Mouse (Mus musculus) forebrain, embryonic 11.5 days (tissue): ENCODE measurements at regions not wholly inside any gene's neighbourhood (a gene's known extent, or its start where the extent isn't known, plus 50 kb on each side); places are given as distances from the start of the nearest gene placed in this dataset.

Experiments
- ATAC-seq: fragments of 200-750 bp; cut with Nextera tagmentation; replicated peaks from 2 replicates; pipeline ENCODE4 v1.8.0; 2017; ENCODE audit warnings: moderate TSS enrichment; ENCODE audit not compliant: low FRiP score
- DNase-seq: peaks from one replicate; pipeline ENCODE4 v3.0.0-alpha.2; 2017; ENCODE audit warnings: low spot score
- H3K27ac ChIP-seq: fragments of 300-500 bp; sonication (generic); 2 replicates; pipeline ENCODE4 v1.5.1; 2014; ENCODE audit warnings: low read depth, low read length
- H3K27me3 ChIP-seq: fragments of 300-500 bp; sonication (generic); 2 replicates; pipeline ENCODE4 v1.6.1; 2014; ENCODE audit warnings: mild to moderate bottlenecking, low read length, mixed read lengths; ENCODE audit not compliant: control insufficient read depth, insufficient read depth
- H3K36me3 ChIP-seq: fragments of 300-500 bp; sonication (generic); 2 replicates; pipeline ENCODE4 v1.6.1; 2014; ENCODE audit warnings: mild to moderate bottlenecking, low read length, moderate library complexity, mixed read lengths; ENCODE audit not compliant: control insufficient read depth, insufficient read depth
- H3K4me1 ChIP-seq: fragments of 300-500 bp; sonication (generic); replicated peaks from 2 replicates; pipeline ENCODE4 v1.6.1; 2014; ENCODE audit warnings: low read length, mixed read lengths; ENCODE audit not compliant: control insufficient read depth, insufficient read depth
- H3K4me2 ChIP-seq: fragments of 300-500 bp; sonication (generic); 2 replicates; pipeline ENCODE4 v1.6.1; 2014; ENCODE audit warnings: low read depth, mild to moderate bottlenecking, low read length, moderate library complexity, mixed read lengths; ENCODE audit not compliant: severe bottlenecking
- H3K4me3 ChIP-seq: fragments of 300-500 bp; sonication (generic); 2 replicates; pipeline ENCODE4 v1.5.1; 2014; ENCODE audit warnings: low read depth, low read length
- H3K9ac ChIP-seq: fragments of 300-500 bp; sonication (generic); 2 replicates; pipeline ENCODE4 v1.6.1; 2014; ENCODE audit warnings: low read length
- H3K9me3 ChIP-seq: fragments of 300-500 bp; sonication (generic); 2 replicates; pipeline ENCODE4 v1.6.1; 2016; ENCODE audit warnings: low read length, mixed read lengths; ENCODE audit not compliant: control insufficient read depth
- WGBS: fragments of 180-500 bp; shearing (Covaris S2); extraction: QIAGEN DNeasy Blood & Tissue Kit; methylation state at CpG from one replicate; pipeline ENCODE4 v1.1.7; 2014; 5-methylcytosine and 5-hydroxymethylcytosine counted together

GRCm38 (mm10) chr4:5126059-5126458, 332.9 kb upstream of the Impad1 start:
- H3K4me3 ChIP-seq, result no peak overlapping the region
- H3K4me1 ChIP-seq, result no peaks in the 10 kb centered on the region
- 89% methylated on average over 2 of the region's 2 CpGs for WGBS
- H3K4me2 ChIP-seq, result no peak overlapping the region
- H3K27ac ChIP-seq, result no peak overlapping the region
- DNase-seq, result no peak
- no peaks in the 10 kb centered on the region for H3K9me3 ChIP-seq
- H3K36me3 ChIP-seq, result no peaks in the 10 kb centered on the region
- H3K27me3 ChIP-seq, result no peaks in the 10 kb centered on the region
- no peak for ATAC-seq
- H3K9ac ChIP-seq, result no peak overlapping the region

- Histone ChIP-seq H3K4me2 (no peak overlapping the region), H3K4me3 (no peak overlapping the region), H3K36me3 (no peaks in the 10 kb centered on the region), H3K4me1 (no peaks in the 10 kb centered on the region), H3K9ac (no peak overlapping the region), H3K27me3 (no peaks in the 10 kb centered on the region), H3K9me3 (no peaks in the 10 kb centered on the region), H3K27ac (no peak overlapping the region)
- DNase-seq (no peak), ATAC-seq (no peak)
- WGBS, result 86% methylated on average over 3 of the region's 3 CpGs
These were observed 305.3 kb upstream of the Impad1 start for GRCm38 (mm10) chr4:5098411-5098810.

- Histone ChIP-seq H3K4me3 (no peak overlapping the region), H3K4me1 (no peaks in the 10 kb centered on the region), H3K36me3 (no peaks in the 10 kb centered on the region), H3K4me2 (no peak overlapping the region), H3K9me3 (no peaks in the 10 kb centered on the region), H3K27me3 (no peaks in the 10 kb centered on the region), H3K9ac (no peak overlapping the region), H3K27ac (no peak overlapping the region)
- 60% methylated on average over 3 of the region's 3 CpGs for WGBS
- ATAC-seq, result no peak
- DNase-seq, result no peak
These were observed 285.6 kb upstream of the Impad1 start for GRCm38 (mm10) chr4:5078723-5079122.

DNA sequence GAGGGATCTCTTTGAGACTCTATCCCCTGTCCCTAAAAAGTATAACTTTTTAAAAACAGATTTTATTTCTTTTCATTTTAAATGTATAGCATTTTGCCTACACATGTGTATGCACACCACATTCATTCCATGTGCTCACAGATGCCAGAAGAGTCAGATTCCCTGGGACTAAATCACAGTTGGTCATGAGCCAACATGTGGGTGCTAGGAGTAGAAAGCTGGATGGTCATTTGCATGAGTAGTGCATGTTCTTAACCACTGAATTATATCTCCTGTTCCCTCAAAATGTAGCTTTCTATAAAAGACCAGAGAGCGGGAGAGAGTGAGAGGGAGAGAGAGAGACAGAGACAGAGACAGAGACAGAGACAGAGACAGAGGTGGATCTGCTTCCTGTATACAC, 281.6 kb upstream of the Impad1 start:
- no peak overlapping the region for H3K9ac ChIP-seq
- no peaks in the 10 kb centered on the region for H3K9me3 ChIP-seq
- H3K4me2 ChIP-seq, result no peak overlapping the region
- no peaks in the 10 kb centered on the region for H3K36me3 ChIP-seq
- no peaks in the 10 kb centered on the region for H3K27me3 ChIP-seq
- H3K27ac ChIP-seq, result no peak overlapping the region
- H3K4me3 ChIP-seq, result no peak overlapping the region
- 100% methylated on average over 1 of the region's 1 CpGs for WGBS
- no peaks in the 10 kb centered on the region for H3K4me1 ChIP-seq
- no peak for ATAC-seq
- DNase-seq, result no peak

DNA sequence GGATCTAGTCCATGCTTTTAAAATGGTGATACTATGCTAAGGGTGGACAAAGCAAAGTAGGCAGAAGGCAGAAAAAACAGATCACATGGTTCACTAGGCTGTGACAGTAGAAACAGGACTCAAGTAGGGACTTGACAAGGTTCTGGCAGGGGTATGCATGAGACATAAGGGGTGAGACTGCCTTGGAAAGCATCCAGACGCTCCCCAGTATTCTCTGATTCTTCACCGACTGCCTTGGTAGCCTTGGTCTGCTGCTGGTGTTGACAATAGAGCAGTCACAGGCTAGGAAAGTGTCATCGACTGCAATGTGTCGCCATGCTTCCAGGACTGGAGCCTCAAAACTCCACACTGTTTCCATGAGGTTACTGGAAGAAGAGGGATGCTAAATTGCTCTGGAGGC, 278.1 kb upstream of the Impad1 start:
- Histone ChIP-seq H3K4me1 (no peaks in the 10 kb centered on the region), H3K4me2 (no peak overlapping the region), H3K27me3 (no peaks in the 10 kb centered on the region), H3K4me3 (no peak overlapping the region), H3K27ac (no peak overlapping the region), H3K9me3 (no peaks in the 10 kb centered on the region), H3K36me3 (no peaks in the 10 kb centered on the region), H3K9ac (no peak overlapping the region)
- WGBS, result 88% methylated on average over 4 of the region's 4 CpGs
- DNase-seq (no peak), ATAC-seq (no peak)

- H3K36me3 ChIP-seq, result no peaks in the 10 kb centered on the region
- H3K27me3 ChIP-seq, result no peaks in the 10 kb centered on the region
- no peak overlapping the region for H3K9ac ChIP-seq
- H3K4me2 ChIP-seq, result no peak overlapping the region
- DNase-seq (no peak), ATAC-seq (no peak)
- H3K4me1 ChIP-seq, result no peaks in the 10 kb centered on the region; the same call in 1 of the 2 replicates
- H3K9me3 ChIP-seq, result no peaks in the 10 kb centered on the region
- H3K4me3 ChIP-seq, result no peak overlapping the region
- 33% methylated on average over 2 of the region's 2 CpGs for WGBS
- H3K27ac ChIP-seq, result no peak overlapping the region
These were observed 266.3 kb upstream of the Impad1 start for GRCm38 (mm10) chr4:5059290-5059955.

GRCm38 (mm10) chr4:5029929-5030328, 236.8 kb upstream of the Impad1 start:
- Histone ChIP-seq H3K27me3 (no peaks in the 10 kb centered on the region), H3K4me1 (no peaks in the 10 kb centered on the region), H3K27ac (no peak overlapping the region), H3K36me3 (no peaks in the 10 kb centered on the region), H3K4me2 (no peak overlapping the region), H3K9me3 (no peaks in the 10 kb centered on the region), H3K4me3 (no peak overlapping the region), H3K9ac (no peak overlapping the region)
- 75% methylated on average over 2 of the region's 2 CpGs for WGBS
- DNase-seq (no peak), ATAC-seq (no peak)

DNA sequence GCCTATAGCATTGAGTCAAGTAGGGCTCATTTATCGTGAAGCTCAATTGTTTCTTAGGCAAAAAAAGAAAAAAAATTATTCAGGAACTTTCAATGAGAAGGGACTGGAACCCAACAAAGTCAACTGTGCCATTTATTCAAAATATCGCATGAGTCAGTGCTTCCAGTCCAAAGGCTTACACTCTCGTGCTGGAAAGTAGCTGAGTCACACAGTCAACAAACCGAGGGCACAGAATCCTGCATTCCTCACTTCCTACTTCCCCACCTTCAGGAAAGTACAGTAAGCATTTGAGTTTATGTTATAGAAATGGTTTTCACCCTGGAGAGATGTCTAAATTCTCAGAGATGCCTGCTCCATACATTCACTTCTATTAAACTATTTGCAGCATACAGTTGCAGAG, 194.3 kb upstream of the Impad1 start:
- ATAC-seq (no peak), DNase-seq (no peak)
- 84% methylated on average over 4 of the region's 4 CpGs for WGBS
- Histone ChIP-seq H3K9ac (no peak overlapping the region), H3K4me1 (no peaks in the 10 kb centered on the region), H3K27me3 (no peaks in the 10 kb centered on the region), H3K4me3 (no peak overlapping the region), H3K4me2 (no peak overlapping the region), H3K27ac (no peak overlapping the region), H3K36me3 (no peaks in the 10 kb centered on the region), H3K9me3 (no peaks in the 10 kb centered on the region)

DNA sequence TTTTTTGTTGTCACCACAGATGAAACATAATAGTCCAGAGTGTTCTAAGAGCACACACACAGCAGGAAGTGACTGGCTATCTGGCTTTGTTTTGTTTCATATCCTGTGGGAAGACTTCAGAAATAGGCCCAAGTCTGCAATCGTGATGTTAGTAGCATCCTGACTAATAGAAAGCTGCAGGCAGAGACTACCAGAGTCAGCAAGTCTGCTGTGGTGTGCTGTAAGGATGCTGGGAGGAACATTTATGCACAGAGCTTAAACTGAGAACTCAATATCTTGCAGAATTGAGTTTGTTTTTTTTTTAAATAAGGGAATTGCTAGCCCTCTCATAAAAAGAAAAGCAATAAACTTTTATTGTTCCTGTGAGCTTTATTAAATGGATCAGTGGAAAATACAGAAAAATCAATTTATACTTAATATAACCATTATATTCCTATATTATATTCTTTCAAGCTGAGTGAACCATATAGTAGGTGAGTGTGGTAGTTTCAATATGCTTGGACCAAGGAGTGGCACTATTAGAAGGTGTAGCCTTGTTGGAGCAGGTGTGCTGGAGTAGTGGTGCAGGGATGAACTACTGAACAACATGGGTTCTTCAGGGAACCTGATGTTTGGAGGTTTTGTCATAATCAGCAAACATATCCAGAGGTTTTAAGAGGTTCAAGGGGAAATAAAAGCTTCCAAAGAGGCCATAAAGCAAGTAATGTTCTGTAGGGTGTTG, 190.5 kb upstream of the Impad1 start:
- Histone ChIP-seq H3K4me1 (no peaks in the 10 kb centered on the region), H3K9ac (no peak overlapping the region), H3K4me3 (no peak overlapping the region), H3K4me2 (no peak overlapping the region), H3K9me3 (no peaks in the 10 kb centered on the region), H3K36me3 (no peaks in the 10 kb centered on the region), H3K27ac (no peak overlapping the region), H3K27me3 (no peaks in the 10 kb centered on the region)
- DNase-seq (no peak), ATAC-seq (no peak)
- 79% methylated on average over 1 of the region's 1 CpGs for WGBS
